Mouse (Mus musculus) midbrain, embryonic 15.5 days (tissue): ENCODE data around the gene Magi2. TPM values are rescaled to one million over a fixed set of nuclear protein-coding genes. Genes with fewer than 3 reads are reported as not detected.
A peak's percentile ranks its signal among the peaks of the same experiment; 100 is the strongest.

ENCODE experiments used
- ATAC-seq: fragments of 200-750 bp; cut with Nextera tagmentation; replicated peaks from 2 replicates; pipeline ENCODE4 v1.8.0; 2017; ENCODE audit warnings: moderate TSS enrichment
- H3K27ac ChIP-seq: fragments of 300-500 bp; sonication (generic); 2 replicates; pipeline ENCODE4 v1.5.1; 2015; ENCODE audit warnings: mild to moderate bottlenecking, inconsistent platforms
- H3K27me3 ChIP-seq: fragments of 300-500 bp; sonication (generic); replicated peaks from 2 replicates; pipeline ENCODE4 v1.6.1; 2015; ENCODE audit warnings: inconsistent platforms
- H3K36me3 ChIP-seq: fragments of 300-500 bp; sonication (generic); replicated peaks from 2 replicates; pipeline ENCODE4 v1.6.1; 2015; ENCODE audit warnings: inconsistent platforms
- H3K4me1 ChIP-seq: fragments of 300-500 bp; sonication (generic); 2 replicates; pipeline ENCODE4 v1.6.1; 2015; ENCODE audit warnings: inconsistent platforms
- H3K4me2 ChIP-seq: fragments of 300-500 bp; sonication (generic); 2 replicates; pipeline ENCODE4 v1.6.1; 2015; ENCODE audit warnings: inconsistent platforms, mild to moderate bottlenecking, moderate library complexity
- H3K4me3 ChIP-seq: fragments of 300-500 bp; sonication (generic); 2 replicates; pipeline ENCODE4 v1.5.1; 2015; ENCODE audit warnings: mild to moderate bottlenecking, inconsistent platforms
- H3K9ac ChIP-seq: fragments of 300-500 bp; sonication (generic); 2 replicates; pipeline ENCODE4 v1.6.1; 2015; ENCODE audit warnings: mild to moderate bottlenecking, inconsistent platforms
- H3K9me3 ChIP-seq: fragments of 300-500 bp; sonication (generic); 2 replicates; pipeline ENCODE4 v1.6.1; 2016; ENCODE audit warnings: inconsistent platforms
- WGBS: fragments of 180-500 bp; shearing (Covaris S2); methylation state at CpG from one replicate; pipeline ENCODE4 v1.1.7; 2015; ENCODE audit warnings: mixed read lengths; 5-methylcytosine and 5-hydroxymethylcytosine counted together
- polyA plus RNA-seq: library from polyadenylated mRNA; unstranded; fragments of >200 nt; fragmentation: Nextera tagmentation; extraction: Ambion mirVana; gene quantifications from 2 replicates; pipeline ENCODE4 v1.2.1, GENCODE M21; 2015

Magi2 gene
- polyA plus RNA-seq, 1 experiment from 2014 or later, result 35.9 TPM

DNA sequence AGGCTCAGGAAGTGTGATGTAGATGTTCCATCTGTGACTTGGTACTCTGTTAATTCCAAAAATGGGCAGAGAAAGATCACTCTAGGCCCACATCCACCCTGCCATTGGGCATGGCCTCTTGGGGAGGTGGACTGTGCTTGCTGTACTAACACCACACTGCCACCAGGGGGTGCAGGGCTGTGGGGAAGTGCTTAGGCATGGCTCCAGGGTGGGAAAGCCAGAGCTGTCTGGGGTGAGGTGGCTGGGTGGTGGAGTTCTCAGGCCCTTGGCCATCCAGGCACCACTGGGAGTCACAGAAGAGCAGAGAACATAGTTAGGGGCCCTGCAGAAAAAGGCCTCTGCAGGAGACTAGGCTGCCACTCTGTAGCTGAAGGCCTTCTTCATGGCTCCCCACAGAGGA is 1243.6 kb downstream of the Magi2 start:
- H3K36me3 ChIP-seq, result no peaks in the 10 kb centered on the region
- no peak overlapping the region for H3K4me3 ChIP-seq
- ATAC-seq, result no peak; the same call in 1 of the 2 replicates
- no peak overlapping the region for H3K27ac ChIP-seq
- H3K4me2 ChIP-seq, result no peak overlapping the region
- H3K4me1 ChIP-seq, result no peaks in the 10 kb centered on the region
- H3K9ac ChIP-seq, result no peak overlapping the region
- no peaks in the 10 kb centered on the region for H3K27me3 ChIP-seq
- H3K9me3 ChIP-seq, result no peaks in the 10 kb centered on the region

- Histone ChIP-seq H3K9ac (no peak overlapping the region), H3K4me3 (no peak overlapping the region), H3K9me3 (no peaks in the 10 kb centered on the region), H3K27me3 (no peaks in the 10 kb centered on the region), H3K36me3 (no peaks in the 10 kb centered on the region), H3K4me2 (no peak overlapping the region), H3K27ac (no peak overlapping the region), H3K4me1 (no peaks in the 10 kb centered on the region)
- 88% methylated on average over 7 of the region's 7 CpGs for WGBS
- ATAC-seq, result no peak
These were observed 1257.7 kb downstream of the Magi2 start for GRCm38 (mm10) chr5:20484505-20484904.

DNA sequence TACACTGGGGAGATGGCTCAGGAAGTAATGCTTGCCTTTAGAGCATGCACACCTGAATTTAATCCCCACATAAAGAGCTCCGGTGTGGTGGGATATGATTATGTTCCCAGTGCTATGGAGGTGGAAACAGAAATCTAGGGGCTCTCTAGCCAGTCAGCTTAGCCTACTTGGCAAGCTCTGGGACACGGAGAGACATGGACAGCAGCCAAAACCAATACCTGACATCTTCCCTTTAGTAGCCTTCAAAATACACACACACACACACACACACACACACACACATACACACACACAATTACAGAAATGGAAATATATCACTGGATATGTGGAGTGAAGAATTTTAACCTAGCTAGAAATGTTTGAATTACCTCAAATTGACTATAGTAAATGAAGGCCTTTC is 1265.1 kb downstream of the Magi2 start:
- no peak overlapping the region for H3K27ac ChIP-seq
- H3K4me2 ChIP-seq, result no peak overlapping the region
- ATAC-seq, result no peak
- WGBS, result 76% methylated on average over 2 of the region's 2 CpGs
- H3K9me3 ChIP-seq, result no peaks in the 10 kb centered on the region
- no peaks in the 10 kb centered on the region for H3K36me3 ChIP-seq
- H3K4me3 ChIP-seq, result no peak overlapping the region
- H3K27me3 ChIP-seq, result no peaks in the 10 kb centered on the region
- H3K9ac ChIP-seq, result no peak overlapping the region
- 0 out of 2 replicates have a peak, but pooled peaks cover 3% of the 10 kb centered on the region for H3K4me1 ChIP-seq

GRCm38 (mm10) chr5:20492679-20493078 is 1265.8 kb downstream of the Magi2 start:
- Histone ChIP-seq H3K9ac (no peak overlapping the region), H3K4me1 (0 out of 2 replicates have a peak, but pooled peaks cover 3% of the 10 kb centered on the region), H3K27me3 (no peaks in the 10 kb centered on the region), H3K4me3 (no peak overlapping the region), H3K27ac (no peak overlapping the region), H3K9me3 (no peaks in the 10 kb centered on the region), H3K4me2 (no peak overlapping the region), H3K36me3 (no peaks in the 10 kb centered on the region)
- 95% methylated on average over 7 of the region's 7 CpGs for WGBS
- no peak for ATAC-seq

DNA sequence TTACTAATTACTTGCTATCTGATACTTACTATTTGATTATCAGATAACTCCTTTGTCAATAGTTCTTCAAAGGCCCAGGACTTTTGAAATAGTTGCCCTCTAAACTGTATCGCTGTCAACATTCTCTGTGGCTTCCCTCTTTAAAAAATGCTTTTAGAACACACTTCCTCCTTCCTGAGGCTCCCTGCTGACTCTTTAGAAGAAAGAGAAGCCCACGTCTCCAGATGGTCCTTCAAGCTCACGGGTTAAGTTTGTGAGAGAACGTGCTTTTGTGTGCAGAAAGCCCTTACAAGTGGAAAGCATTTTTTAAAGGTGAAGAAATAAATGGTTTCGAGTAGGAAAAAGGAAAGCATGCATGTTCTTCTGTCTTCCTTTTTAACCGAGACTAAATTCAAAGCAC is 1267.2 kb downstream of the Magi2 start:
- ATAC-seq, result no peak

GRCm38 (mm10) chr5:20496924-20497323 is 1270.1 kb downstream of the Magi2 start:
- 67% methylated on average over 8 of the region's 8 CpGs for WGBS

More for the DNA sequence above, 1267.2 kb downstream of the Magi2 start:
- no peak overlapping the region for H3K4me3 ChIP-seq
- H3K9ac ChIP-seq, result no peak overlapping the region
- no peaks in the 10 kb centered on the region for H3K9me3 ChIP-seq
- 0 out of 2 replicates have a peak, but pooled peaks cover 3% of the 10 kb centered on the region for H3K4me1 ChIP-seq
- no peaks in the 10 kb centered on the region for H3K27me3 ChIP-seq
- H3K4me2 ChIP-seq, result no peak overlapping the region
- 53% methylated on average over 6 of the region's 6 CpGs for WGBS
- no peaks in the 10 kb centered on the region for H3K36me3 ChIP-seq
- H3K27ac ChIP-seq, result no peak overlapping the region

GRCm38 (mm10) chr5:20499031-20499600 is 1272.3 kb downstream of the Magi2 start:
- 82% methylated on average over 9 of the region's 9 CpGs for WGBS
- no peak for ATAC-seq
- H3K27me3 ChIP-seq, result no peaks in the 10 kb centered on the region

More at GRCm38 (mm10) chr5:20496924-20497323, 1270.1 kb downstream of the Magi2 start:
- H3K27me3 ChIP-seq, result no peaks in the 10 kb centered on the region
- no peak overlapping the region for H3K4me3 ChIP-seq
- H3K4me2 ChIP-seq, result no peak overlapping the region
- 0 out of 2 replicates have a peak, but pooled peaks cover 3% of the 10 kb centered on the region for H3K4me1 ChIP-seq
- no peak overlapping the region for H3K9ac ChIP-seq
- H3K9me3 ChIP-seq, result no peaks in the 10 kb centered on the region
- no peak overlapping the region for H3K27ac ChIP-seq
- peak; percentile 48; the same call in 1 of the 2 replicates for ATAC-seq
- no peaks in the 10 kb centered on the region for H3K36me3 ChIP-seq

DNA sequence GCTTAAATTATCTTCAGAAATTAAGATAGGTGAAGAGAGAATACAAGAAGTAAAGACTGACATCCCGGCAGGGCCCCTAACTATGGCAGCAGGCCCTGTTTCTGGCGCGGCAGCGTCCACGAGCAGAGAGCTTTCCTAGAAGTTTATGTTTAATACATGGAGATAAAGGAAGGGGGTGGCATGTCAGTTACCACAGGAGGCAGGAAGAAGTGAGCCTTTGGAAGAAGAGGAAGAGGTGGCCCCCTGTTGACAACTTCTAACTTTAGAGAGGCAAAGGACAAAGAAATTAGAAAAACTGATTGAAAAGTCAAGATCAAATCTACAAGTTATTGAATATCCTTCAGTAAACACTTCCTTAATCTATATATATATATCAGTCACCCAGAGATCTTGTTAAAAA is 1281.8 kb downstream of the Magi2 start:
- Histone ChIP-seq H3K27ac (no peak overlapping the region), H3K4me3 (no peak overlapping the region), H3K4me1 (peaks cover 4% of the 10 kb centered on the region; the same call in 1 of the 2 replicates), H3K36me3 (no peaks in the 10 kb centered on the region), H3K9ac (no peak overlapping the region), H3K9me3 (no peaks in the 10 kb centered on the region), H3K27me3 (no peaks in the 10 kb centered on the region), H3K4me2 (no peak overlapping the region)
- whole genome bisulfite sequencing, result 53% methylated on average over 5 of the region's 5 CpGs
- no peak for ATAC-seq

More at GRCm38 (mm10) chr5:20499031-20499600, 1272.3 kb downstream of the Magi2 start:
- Histone ChIP-seq H3K36me3 (no peaks in the 10 kb centered on the region), H3K4me3 (no peak overlapping the region), H3K9me3 (no peaks in the 10 kb centered on the region), H3K4me1 (no peaks in the 10 kb centered on the region), H3K4me2 (no peak overlapping the region), H3K9ac (no peak overlapping the region), H3K27ac (no peak overlapping the region)

DNA sequence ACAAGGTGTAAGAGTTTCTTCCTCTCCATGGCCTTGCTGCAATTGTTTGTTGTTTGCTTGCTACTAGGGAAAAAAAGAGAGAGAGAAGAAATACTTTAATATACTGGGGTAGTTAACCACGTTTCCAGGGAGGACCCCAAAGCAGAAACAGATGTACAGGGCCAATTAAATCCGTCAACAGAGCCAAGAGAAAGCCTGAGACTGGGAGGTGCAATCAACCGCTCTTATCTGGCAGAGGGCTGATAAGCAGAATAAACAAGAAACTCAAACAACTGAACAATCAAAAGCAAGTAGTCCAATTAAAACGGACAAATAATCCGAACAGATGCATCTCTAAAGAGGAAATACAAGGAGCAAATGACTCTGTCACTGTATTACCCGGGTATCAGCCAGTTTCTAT is 1282.8 kb downstream of the Magi2 start:
- no peak overlapping the region for H3K27ac ChIP-seq
- no peaks in the 10 kb centered on the region for H3K9me3 ChIP-seq
- H3K36me3 ChIP-seq, result no peaks in the 10 kb centered on the region
- H3K27me3 ChIP-seq, result no peaks in the 10 kb centered on the region
- no peak overlapping the region for H3K4me2 ChIP-seq
- no peak overlapping the region for H3K4me3 ChIP-seq
- peaks cover 4% of the 10 kb centered on the region; the same call in 1 of the 2 replicates for H3K4me1 ChIP-seq
- 57% methylated on average over 6 of the region's 6 CpGs for WGBS
- H3K9ac ChIP-seq, result no peak overlapping the region
- no peak for ATAC-seq

- WGBS, result 65% methylated on average over 16 of the region's 16 CpGs
- Histone ChIP-seq H3K36me3 (no peaks in the 10 kb centered on the region), H3K9me3 (no peaks in the 10 kb centered on the region), H3K4me3 (no peak overlapping the region), H3K4me2 (no peak overlapping the region), H3K27ac (no peak overlapping the region), H3K9ac (no peak overlapping the region), H3K4me1 (peaks cover 4% of the 10 kb centered on the region; the same call in 1 of the 2 replicates), H3K27me3 (no peaks in the 10 kb centered on the region)
- peak; percentile 58; the same call in 1 of the 2 replicates for ATAC-seq
These were observed 1285.7 kb downstream of the Magi2 start for GRCm38 (mm10) chr5:20512377-20513126.

GRCm38 (mm10) chr5:20521639-20522038 is 1294.8 kb downstream of the Magi2 start:
- Histone ChIP-seq H3K36me3 (no peaks in the 10 kb centered on the region), H3K4me2 (no peak overlapping the region), H3K27ac (no peak overlapping the region), H3K4me3 (no peak overlapping the region), H3K4me1 (no peaks in the 10 kb centered on the region), H3K27me3 (no peaks in the 10 kb centered on the region), H3K9me3 (no peaks in the 10 kb centered on the region), H3K9ac (no peak overlapping the region)
- WGBS, result 69% methylated on average over 9 of the region's 9 CpGs
- ATAC-seq, result peak; percentile 73

GRCm38 (mm10) chr5:20522047-20522446 is 1295.2 kb downstream of the Magi2 start:
- no peak overlapping the region for H3K27ac ChIP-seq
- H3K9ac ChIP-seq, result no peak overlapping the region
- H3K4me3 ChIP-seq, result no peak overlapping the region
- H3K4me2 ChIP-seq, result no peak overlapping the region
- ATAC-seq, result 0 out of 2 replicates have a peak, but pooled peaks have one; percentile 25
- no peaks in the 10 kb centered on the region for H3K4me1 ChIP-seq
- H3K27me3 ChIP-seq, result no peaks in the 10 kb centered on the region
- H3K9me3 ChIP-seq, result no peaks in the 10 kb centered on the region
- H3K36me3 ChIP-seq, result no peaks in the 10 kb centered on the region
- WGBS, result 98% methylated on average over 13 of the region's 13 CpGs
